Mouse (Mus musculus) spleen, postnatal 36 days (tissue): ENCODE results near the gene Gabrq.

Source experiments
- DNase-seq, 2 experiments: peaks; one replicate each; pipeline ENCODE4 v3.0.0; 2022; ENCODE audit warnings: low spot score in 2 of 2, mixed read lengths in 1 of 2

The Gabrq gene

DNA sequence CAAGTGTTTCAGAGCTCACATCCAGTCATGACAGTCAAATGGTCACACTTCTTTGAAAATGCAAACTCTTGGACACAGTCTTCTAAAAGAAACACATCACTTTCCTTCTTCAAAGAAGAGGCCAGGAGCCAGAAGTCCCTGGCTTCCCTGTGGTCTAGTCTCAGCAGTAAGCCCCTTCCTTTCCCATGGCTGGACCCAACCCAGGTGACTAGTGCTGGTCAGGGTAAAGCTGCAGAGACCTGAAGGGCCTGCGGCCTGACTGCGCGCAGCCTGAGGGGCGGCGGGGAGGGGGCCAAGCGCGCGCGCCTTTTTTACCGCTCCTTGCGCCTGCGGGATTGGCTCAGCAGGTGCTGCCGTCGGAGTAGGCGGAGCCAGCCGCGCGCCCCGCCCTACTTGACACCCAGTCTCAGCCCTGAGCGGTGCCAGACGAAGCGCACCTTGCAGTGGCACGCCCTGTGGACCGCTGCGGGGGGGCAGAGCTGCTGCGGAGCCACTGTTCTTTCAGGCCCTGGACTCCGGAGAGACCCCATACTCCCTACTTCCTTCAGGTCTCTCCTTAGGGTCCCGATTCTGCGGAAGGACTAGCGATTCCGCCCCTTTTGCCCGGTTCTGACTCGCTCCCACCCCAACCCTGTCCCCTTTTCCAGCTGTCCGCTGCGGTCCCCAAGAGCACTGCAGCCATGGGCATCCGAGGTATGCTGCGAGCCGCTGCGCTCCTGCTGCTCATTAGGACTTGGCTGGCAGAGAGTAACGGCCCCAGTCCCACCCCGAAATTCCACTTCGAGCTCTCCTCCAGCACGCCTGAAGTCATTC is at the start of gene Gabrq:
Gene Gabrq, plus strand, starts transcription at position 403 of the 813 bp plus-strand sequence.
- DNase-seq = no peak

DNA sequence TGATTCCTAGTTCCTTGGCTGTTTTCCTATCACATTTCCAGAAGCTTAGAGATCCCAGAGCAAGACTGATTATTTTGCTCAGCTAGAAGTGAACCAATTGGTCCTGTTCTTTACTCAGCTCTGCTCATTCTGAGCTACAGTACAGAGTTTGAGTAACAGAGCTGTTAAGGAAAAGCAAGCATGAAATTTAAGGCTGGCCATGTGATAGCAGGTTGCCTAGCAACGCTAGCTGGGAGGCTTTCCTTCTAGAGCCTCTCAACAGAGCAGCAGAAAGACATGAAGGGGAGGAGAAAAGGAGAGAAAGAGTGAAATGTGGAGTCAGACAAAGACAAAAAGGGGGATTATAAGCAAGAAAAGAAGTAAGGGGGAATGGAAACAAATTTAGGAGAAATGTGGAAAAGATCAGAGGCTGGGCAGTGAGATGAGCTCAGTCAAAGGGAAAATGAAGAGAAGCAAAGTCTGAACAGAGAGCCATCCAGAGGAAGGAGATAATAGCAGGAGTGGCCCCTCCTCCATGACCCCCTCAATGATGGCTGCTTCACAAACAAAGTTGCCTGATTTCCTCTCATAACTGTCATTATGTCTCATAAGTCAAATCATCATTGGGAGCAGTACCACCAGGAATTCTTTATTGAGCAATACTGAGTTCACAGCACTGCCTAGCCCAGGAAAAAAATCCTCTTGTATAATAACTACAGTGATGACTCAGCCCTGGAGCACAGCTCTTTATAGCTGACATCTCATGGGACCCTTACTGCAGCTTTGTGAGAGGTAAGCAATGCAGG is 36.0 kb upstream of the Gabrq start:
- no peak for DNase-seq

- no peak for DNase-seq
These were observed 35.5 kb upstream of the Gabrq start for GRCm38 (mm10) chrX:72789558-72789871.

GRCm38 (mm10) chrX:72819594-72819993 is 5.4 kb upstream of the Gabrq start:
- peak; percentile 1 to 7 for DNase-seq

- DNase-seq = no peak
These were observed 1.7 kb upstream of the Gabrq start for GRCm38 (mm10) chrX:72823310-72823709.

- no peak for DNase-seq
These were observed 569 bp downstream of the Gabrq start for GRCm38 (mm10) chrX:72825589-72825905.
